ENCODE assay signal across 7 mouse cellular contexts in the genomic region with DNA sequence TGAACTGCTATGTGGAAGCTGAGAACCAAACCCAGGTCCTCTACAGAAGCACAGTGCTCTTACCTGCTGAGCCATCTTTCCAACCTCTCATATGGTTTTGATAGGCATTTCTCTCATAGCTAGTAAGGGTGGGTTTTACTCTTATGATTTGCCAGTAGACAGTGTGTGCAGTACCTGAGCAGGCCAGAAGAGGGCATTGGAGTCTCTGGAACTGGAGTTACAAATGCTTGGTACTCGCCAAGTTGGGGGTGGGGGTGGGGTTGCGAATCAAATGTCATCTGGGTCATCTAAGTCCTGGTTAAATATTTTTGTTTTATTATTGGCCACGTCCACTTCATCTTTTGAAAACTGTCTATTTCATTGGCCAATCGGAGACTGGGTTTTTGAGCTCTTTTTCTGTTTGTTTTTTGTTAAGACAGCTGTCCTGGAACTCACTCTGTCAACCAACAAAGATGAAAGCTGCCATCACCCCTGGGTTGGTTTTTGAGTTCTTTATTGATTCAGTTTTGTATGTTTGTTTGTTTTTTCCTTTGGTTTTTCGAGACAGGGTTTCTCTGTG. TPM values are rescaled to one million over a fixed set of nuclear protein-coding genes. Genes with fewer than 3 reads are reported as not detected.
DNase-seq lines count a peak whose midpoint lies in the region; ATAC-seq and TF ChIP-seq lines count a peak whose summit lies in the region.

No protein-coding gene starts in this region.

- DNase-seq in kidney, adult 2 months = peak; percentile 79
- DNase-seq in ES-E14 (ENCODE audit: low read depth, low spot score) = peak; percentile 72
- peak; percentile 78 for DNase-seq in adrenal gland, postnatal 25 days
- DNase-seq in liver, embryonic 11.5 days (ENCODE audit: low spot score) = peak; percentile 63

- no peak overlapping the region for H3K27ac ChIP-seq in kidney, adult 2 months (ENCODE audit: insufficient read depth, low read depth, low read length)
- no peak overlapping the region for H3K27ac ChIP-seq in kidney, embryonic 15.5 days
- H3K27ac ChIP-seq in ES-E14 (ENCODE audit: insufficient read depth, low read depth, low read length, poor library complexity, severe bottlenecking) = no peak overlapping the region
- no peak overlapping the region for H3K27ac ChIP-seq in liver, embryonic 11.5 days (ENCODE audit: low read depth, low read length)
- H3K27ac ChIP-seq in small intestine, adult 2 months (ENCODE audit: insufficient read depth, low read depth, low read length) = no peak overlapping the region

- no peak overlapping the region for H3K9ac ChIP-seq in kidney, embryonic 15.5 days
- H3K9ac ChIP-seq in ES-E14 (ENCODE audit: insufficient read depth, low read depth, low read length, poor library complexity, severe bottlenecking) = no peak overlapping the region
- no peak overlapping the region for H3K9ac ChIP-seq in liver, embryonic 11.5 days (ENCODE audit: low read depth, low read length)

- TF ChIP-seq POLR2A in kidney, adult 2 months (IDR thresholded peaks at IDR 0.05; ENCODE audit: low read depth, low read length) = no peak
- TF ChIP-seq POLR2A in small intestine, adult 2 months (IDR thresholded peaks at IDR 0.05; ENCODE audit: low read depth, low read length) = no peak

- no peaks in the 10 kb centered on the region for H3K36me3 ChIP-seq in kidney, adult 2 months (ENCODE audit: control insufficient read depth, insufficient read depth, low read length)
- H3K36me3 ChIP-seq in kidney, embryonic 15.5 days = peaks cover 41% of the 10 kb centered on the region
- H3K36me3 ChIP-seq in ES-E14 (ENCODE audit: control insufficient read depth, insufficient read depth, low read length, poor library complexity, severe bottlenecking) = peaks cover 36% of the 10 kb centered on the region
- peaks cover 26% of the 10 kb centered on the region for H3K36me3 ChIP-seq in liver, embryonic 11.5 days (ENCODE audit: control insufficient read depth, insufficient read depth, low read length)
- peaks cover 31% of the 10 kb centered on the region for H3K36me3 ChIP-seq in small intestine, adult 2 months (ENCODE audit: control insufficient read depth, insufficient read depth, low read length)

- in situ Hi-C loops in ES-E14 (cut with MboI; ENCODE audit: low sequenced_read_pairs in 2 of 2, unreplicated experiment in 2 of 2) = no loop called here

- 60% methylated on average over 5 of the region's 5 CpGs for WGBS in kidney, adult 2 months
- WGBS in kidney, embryonic 15.5 days = 60% methylated on average over 5 of the region's 5 CpGs
- 55% methylated on average over 5 of the region's 5 CpGs for WGBS in liver, embryonic 11.5 days
- WGBS in small intestine, adult 2 months = 69% methylated on average over 5 of the region's 5 CpGs

- no peaks in the 10 kb centered on the region for H3K9me3 ChIP-seq in kidney, embryonic 15.5 days (replicated peaks)
- no peaks in the 10 kb centered on the region for H3K9me3 ChIP-seq in ES-E14 (ENCODE audit: control insufficient read depth, insufficient read depth, low read depth, low read length)
- no peaks in the 10 kb centered on the region for H3K9me3 ChIP-seq in liver, embryonic 11.5 days (ENCODE audit: control insufficient read depth, low read length)

- H3K4me2 ChIP-seq in kidney, embryonic 15.5 days = no peak overlapping the region
- H3K4me2 ChIP-seq in liver, embryonic 11.5 days = no peak overlapping the region

- H3K27me3 ChIP-seq in kidney, adult 2 months (replicated peaks; ENCODE audit: control insufficient read depth, insufficient read depth, low read length) = no peaks in the 10 kb centered on the region
- H3K27me3 ChIP-seq in kidney, embryonic 15.5 days = no peaks in the 10 kb centered on the region
- H3K27me3 ChIP-seq in liver, embryonic 11.5 days (replicated peaks; ENCODE audit: control insufficient read depth, insufficient read depth, low read length) = no peaks in the 10 kb centered on the region
- no peaks in the 10 kb centered on the region for H3K27me3 ChIP-seq in small intestine, adult 2 months (ENCODE audit: control insufficient read depth, insufficient read depth, low read length)

- ATAC-seq in kidney, embryonic 15.5 days (replicated peaks; ENCODE audit: low FRiP score) = no peak
- peak; percentile 50 for ATAC-seq in granulocyte monocyte progenitor cell, adult 5-6 weeks (replicated peaks; ENCODE audit: poor library complexity, severe bottlenecking)
- no peak for ATAC-seq in liver, embryonic 11.5 days (replicated peaks; ENCODE audit: low FRiP score)

- TF ChIP-seq CTCF in kidney, adult 2 months (conservative IDR thresholded peaks at IDR 0.05; ENCODE audit: insufficient read depth, insufficient read length, low read depth, low read length) = peak; percentile 71
- TF ChIP-seq CTCF in small intestine, adult 2 months (IDR thresholded peaks at IDR 0.05; ENCODE audit: extremely low read depth, insufficient read length, insufficient replicate concordance, low read depth, low read length) = peak; percentile 45; the same call in 1 of the 2 replicates

- H3K4me1 ChIP-seq in kidney, adult 2 months (ENCODE audit: control insufficient read depth, insufficient read depth, low read length) = peaks cover 4% of the 10 kb centered on the region; the same call in 1 of the 2 replicates
- H3K4me1 ChIP-seq in kidney, embryonic 15.5 days = peaks cover 27% of the 10 kb centered on the region
- peaks cover 0 to 9% of the 10 kb centered on the region in 2 experiments; a peak in 1 of 4 replicates for H3K4me1 ChIP-seq in ES-E14 (ENCODE audit: control insufficient read depth in 2 of 2, insufficient read depth in 2 of 2, low read length in 2 of 2, poor library complexity in 1 of 2)
- H3K4me1 ChIP-seq in liver, embryonic 11.5 days (replicated peaks; ENCODE audit: control insufficient read depth, insufficient read depth, low read length) = peaks cover 18% of the 10 kb centered on the region
- H3K4me1 ChIP-seq in small intestine, adult 2 months (ENCODE audit: control insufficient read depth, insufficient read depth, insufficient read length, low read length) = peaks cover 2% of the 10 kb centered on the region; the same call in 1 of the 2 replicates

- no peak overlapping the region for H3K4me3 ChIP-seq in kidney, adult 2 months (ENCODE audit: insufficient read depth, low read depth, low read length)
- no peak overlapping the region for H3K4me3 ChIP-seq in kidney, embryonic 15.5 days (replicated peaks)
- no peak overlapping the region for H3K4me3 ChIP-seq in ES-E14 (ENCODE audit: insufficient read depth in 1 of 2, low read depth in 1 of 2, low read length in 2 of 2, poor library complexity in 1 of 2, severe bottlenecking in 1 of 2)
- H3K4me3 ChIP-seq in liver, embryonic 11.5 days (ENCODE audit: low read depth, low read length) = no peak overlapping the region
- no peak overlapping the region for H3K4me3 ChIP-seq in small intestine, adult 2 months (ENCODE audit: low read depth, low read length)

TF ChIP-seq in ES-E14, 5 proteins besides CTCF, POLR2A, EP300 and RAD21:
- TF ChIP-seq HCFC1 (IDR thresholded peaks at IDR 0.05; ENCODE audit: borderline replicate concordance, insufficient read depth, low read length) = no peak
- peak; percentile 56 for TF ChIP-seq ZC3H11A (IDR thresholded peaks at IDR 0.05; ENCODE audit: borderline replicate concordance, low read depth, low read length)

RNA-seq across cellular contexts. Expression of a gene that starts 21.9 kb away (rescaled TPM):
- polyA plus RNA-seq in kidney, adult 2 months (2012; rRNA removed) = 10.8 and 16.4 TPM in 2 replicates
- polyA plus RNA-seq in kidney, embryonic 15.5 days (2015; fragmentation: Nextera tagmentation; extraction: Ambion mirVana) = 13.3 and 15.6 TPM in 2 replicates
- 24.7 and 26.3 TPM in 2 replicates for total RNA-seq in ES-E14 (2012; rRNA removed)
- 17.5 and 25.9 TPM in 2 replicates for total RNA-seq in adrenal gland, postnatal 25 days (2021)
- total RNA-seq in granulocyte monocyte progenitor cell, adult 5-6 weeks (2014; fragmentation: Nextera tagmentation) = 16.8 and 25.8 TPM in 2 replicates
- total RNA-seq in granulocyte monocyte progenitor cell, adult 5-6 weeks (2017) = 53.0 and 56.7 TPM in 2 replicates
- polyA plus RNA-seq in liver, embryonic 11.5 days (2014; fragmentation: Nextera tagmentation; extraction: Ambion mirVana) = 18.5 and 19.4 TPM in 2 replicates
- polyA plus RNA-seq in small intestine, adult 2 months (2012; rRNA removed) = 10.1 and 13.2 TPM in 2 replicates

RNA-seq across cellular contexts. Expression of a gene that starts 22.0 kb away (rescaled TPM):
- 1,123 and 1,352 TPM in 2 replicates for polyA plus RNA-seq in kidney, adult 2 months (2012; rRNA removed)
- 1,049 and 1,140 TPM in 2 replicates for polyA plus RNA-seq in kidney, embryonic 15.5 days (2015; fragmentation: Nextera tagmentation; extraction: Ambion mirVana)
- 1,120 and 1,195 TPM in 2 replicates for total RNA-seq in ES-E14 (2012; rRNA removed)
- total RNA-seq in adrenal gland, postnatal 25 days (2021) = 1,462 and 1,631 TPM in 2 replicates
- 126 and 139 TPM in 2 replicates for total RNA-seq in granulocyte monocyte progenitor cell, adult 5-6 weeks (2014; fragmentation: Nextera tagmentation)
- 236 and 280 TPM in 2 replicates for total RNA-seq in granulocyte monocyte progenitor cell, adult 5-6 weeks (2017)
- 772 and 827 TPM in 2 replicates for polyA plus RNA-seq in liver, embryonic 11.5 days (2014; fragmentation: Nextera tagmentation; extraction: Ambion mirVana)
- polyA plus RNA-seq in small intestine, adult 2 months (2012; rRNA removed) = 327 and 848 TPM in 2 replicates

RNA-seq across cellular contexts. Expression of a gene that starts 22.9 kb away (rescaled TPM):
- polyA plus RNA-seq in kidney, adult 2 months (2012; rRNA removed) = 0.33 and 0.58 TPM in 2 replicates
- polyA plus RNA-seq in kidney, embryonic 15.5 days (2015; fragmentation: Nextera tagmentation; extraction: Ambion mirVana) = 0.31 and 0.49 TPM in 2 replicates
- 0.98 and 1.6 TPM in 2 replicates for total RNA-seq in ES-E14 (2012; rRNA removed)
- not detected in 2 replicates for total RNA-seq in adrenal gland, postnatal 25 days (2021)
- total RNA-seq in granulocyte monocyte progenitor cell, adult 5-6 weeks (2014; fragmentation: Nextera tagmentation) = 0.96 TPM in 1 of 2 replicates, not detected in the other
- 0.26 TPM in 1 of 2 replicates, not detected in the other for total RNA-seq in granulocyte monocyte progenitor cell, adult 5-6 weeks (2017)
- polyA plus RNA-seq in liver, embryonic 11.5 days (2014; fragmentation: Nextera tagmentation; extraction: Ambion mirVana) = 0.18 and 0.34 TPM in 2 replicates
- 0.08 and 0.15 TPM in 2 replicates for polyA plus RNA-seq in small intestine, adult 2 months (2012; rRNA removed)

RNA-seq across cellular contexts. Expression of a gene that starts 29.3 kb away (rescaled TPM):
- 12.1 and 13.0 TPM in 2 replicates for polyA plus RNA-seq in kidney, adult 2 months (2012; rRNA removed)
- 41.5 and 42.0 TPM in 2 replicates for polyA plus RNA-seq in kidney, embryonic 15.5 days (2015; fragmentation: Nextera tagmentation; extraction: Ambion mirVana)
- total RNA-seq in ES-E14 (2012; rRNA removed) = 52.7 and 80.5 TPM in 2 replicates
- 18.4 and 37.3 TPM in 2 replicates for total RNA-seq in adrenal gland, postnatal 25 days (2021)
- 43.5 and 68.5 TPM in 2 replicates for total RNA-seq in granulocyte monocyte progenitor cell, adult 5-6 weeks (2014; fragmentation: Nextera tagmentation)
- 24.4 and 25.4 TPM in 2 replicates for total RNA-seq in granulocyte monocyte progenitor cell, adult 5-6 weeks (2017)
- polyA plus RNA-seq in liver, embryonic 11.5 days (2014; fragmentation: Nextera tagmentation; extraction: Ambion mirVana) = 63.6 and 67.9 TPM in 2 replicates
- polyA plus RNA-seq in small intestine, adult 2 months (2012; rRNA removed) = 28.5 and 33.5 TPM in 2 replicates
